In the genomic region with DNA sequence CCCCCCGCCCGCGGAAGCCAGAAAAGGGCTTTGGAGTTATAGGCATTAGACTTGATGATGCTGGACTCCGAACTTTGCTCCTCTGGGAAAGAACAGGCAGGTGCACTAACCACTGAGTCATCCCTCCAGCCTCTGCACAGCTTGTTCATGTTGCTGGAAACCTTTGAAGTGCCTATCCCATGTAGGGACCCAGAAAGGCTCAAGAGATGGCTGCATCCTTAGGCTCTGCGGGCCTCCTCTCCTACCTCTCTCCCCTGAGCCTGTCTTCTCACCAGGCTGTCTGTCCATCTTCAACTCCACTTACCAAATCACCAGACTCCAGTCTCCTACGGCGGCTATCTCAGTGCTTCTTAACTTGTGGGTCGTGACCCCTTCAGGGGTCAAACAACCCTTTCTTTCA, we compare ENCODE assay signal across 8 mouse cellular contexts. TPM values are rescaled to one million over a fixed set of nuclear protein-coding genes. Genes with fewer than 3 reads are reported as not detected.
DNase-seq lines count a peak whose midpoint lies in the region; ATAC-seq and TF ChIP-seq lines count a peak whose summit lies in the region.

No protein-coding gene starts in this region.

- no peaks in the 10 kb centered on the region; the same call in 1 of the 2 replicates for H3K36me3 ChIP-seq in kidney, embryonic 14.5 days (ENCODE audit: control insufficient read depth, insufficient read depth, low read length)
- H3K36me3 ChIP-seq in thymus, adult 2 months (ENCODE audit: control insufficient read depth, insufficient read depth, low read length): no peaks in the 10 kb centered on the region; the same call in 1 of the 2 replicates

- H3K9me3 ChIP-seq in kidney, embryonic 14.5 days (ENCODE audit: control insufficient read depth, low read length): no peaks in the 10 kb centered on the region

- no peaks in the 10 kb centered on the region for H3K27me3 ChIP-seq in kidney, embryonic 14.5 days (ENCODE audit: control insufficient read depth, insufficient read depth, low read length)
- no peaks in the 10 kb centered on the region for H3K27me3 ChIP-seq in thymus, adult 2 months (ENCODE audit: control insufficient read depth, insufficient read depth, low read length)

- H3K27ac ChIP-seq in kidney, embryonic 14.5 days (ENCODE audit: low read depth, low read length): no peak overlapping the region
- H3K27ac ChIP-seq in cortical plate, adult 2 months (ENCODE audit: insufficient read depth, low read length): peak overlapping the region; percentile 43; the same call in 1 of the 2 replicates
- H3K27ac ChIP-seq in thymus, adult 2 months (ENCODE audit: control insufficient read depth, insufficient read depth, low read length): peak overlapping the region; percentile 96

- 76% methylated on average over 7 of the region's 8 CpGs for WGBS in kidney, embryonic 14.5 days
- 69% methylated on average over 5 of the region's 8 CpGs for WGBS in thymus, adult 2 months

- H3K4me2 ChIP-seq in kidney, embryonic 14.5 days (replicated peaks; ENCODE audit: low read depth, low read length): no peak overlapping the region

- no peak overlapping the region for H3K4me3 ChIP-seq in kidney, embryonic 14.5 days (ENCODE audit: low read length)
- H3K4me3 ChIP-seq in cortical plate, adult 2 months (ENCODE audit: insufficient read depth, low read length): no peak overlapping the region
- 0 out of 2 replicates have a peak overlapping the region, but pooled peaks have one; percentile 4 for H3K4me3 ChIP-seq in thymus, adult 2 months (ENCODE audit: control insufficient read depth, insufficient read depth, low read length)

- TF ChIP-seq POLR2A in cortical plate, adult 2 months (IDR thresholded peaks at IDR 0.05; ENCODE audit: extremely low read depth, insufficient read depth, low read length): no peak
- no peak for TF ChIP-seq POLR2A in thymus, adult 2 months (IDR thresholded peaks at IDR 0.05; ENCODE audit: control insufficient read depth, extremely low read depth, insufficient read depth, low read length, poor library complexity)

- ATAC-seq in CD4-positive, CD25-positive, alpha-beta regulatory T cell, adult 4 months: no peak
- ATAC-seq in kidney, embryonic 14.5 days (ENCODE audit: low FRiP score, low TSS enrichment): no peak

- H3K9ac ChIP-seq in kidney, embryonic 14.5 days (ENCODE audit: low read depth, low read length): no peak overlapping the region

- TF ChIP-seq CTCF in cortical plate, adult 2 months (IDR thresholded peaks at IDR 0.05; ENCODE audit: extremely low read depth, insufficient read depth, low read length): no peak
- TF ChIP-seq CTCF in thymus, adult 2 months (IDR thresholded peaks at IDR 0.05; ENCODE audit: borderline replicate concordance, control insufficient read depth, extremely low read depth, insufficient read depth, low read length, poor library complexity): no peak

- DNase-seq in CD4-positive, CD25-positive, alpha-beta regulatory T cell, adult 2 months (ENCODE audit: low read depth, low spot score): peak; percentile 57
- DNase-seq in kidney, postnatal 14 days: peak; percentile 42
- peak; percentile 51 for DNase-seq in thymus, adult 2 months
- no peak for DNase-seq in ovary, adult 18-20 months (ENCODE audit: low spot score)
- DNase-seq in natural killer cell, adult 2 months (ENCODE audit: low spot score in 2 of 2): no peak

- H3K4me1 ChIP-seq in kidney, embryonic 14.5 days (ENCODE audit: control insufficient read depth, insufficient read depth, low read length): peaks cover 20% of the 10 kb centered on the region
- H3K4me1 ChIP-seq in cortical plate, adult 2 months (ENCODE audit: control insufficient read depth, insufficient read depth, low read length): 0 out of 2 replicates have a peak, but pooled peaks cover 2% of the 10 kb centered on the region
- H3K4me1 ChIP-seq in thymus, adult 2 months (replicated peaks; ENCODE audit: control insufficient read depth, insufficient read depth, low read length): peaks cover 48% of the 10 kb centered on the region

RNA-seq across cellular contexts. Expression of gene Pdk1, which starts 59.7 kb away (rescaled TPM):
- polyA plus RNA-seq in CD4-positive, CD25-positive, alpha-beta regulatory T cell, adult 4 months (2017; shearing (Covaris generic)): 10 to 100 TPM; 37.4 to 41.7 TPM
- 28.8 and 40.5 TPM in 2 replicates for polyA plus RNA-seq in kidney, embryonic 14.5 days (2014; fragmentation: Nextera tagmentation; extraction: Ambion mirVana)
- 31.7 and 33.4 TPM in 2 replicates for polyA plus RNA-seq in cortical plate, adult 2 months (2012; rRNA removed)
- 43.7 and 50.6 TPM in 2 replicates for polyA plus RNA-seq in thymus, adult 2 months (2012; rRNA removed)

Comparison
In these comparisons a context has a peak if more than half of its experiments do, and no peak if none do; other contexts are left out.
1. DNase-seq: peak in CD4-positive, CD25-positive, alpha-beta regulatory T cell, adult 2 months (single experiment), kidney, postnatal 14 days (single experiment) and thymus, adult 2 months (single experiment); none in ovary, adult 18-20 months (single experiment) and natural killer cell, adult 2 months (0 of 2).